Mouse (Mus musculus) thymus, postnatal 25 days (tissue): Measurements from ENCODE around the gene Tbc1d16.

Experiments used
- DNase-seq: peaks from one replicate; pipeline ENCODE4 v3.0.0; 2022

Tbc1d16 gene

GRCm38 (mm10) chr11:119168851-119169250, 59.4 kb downstream of the Tbc1d16 start:
- DNase-seq = no peak

GRCm38 (mm10) chr11:119165995-119166394, 62.3 kb downstream of the Tbc1d16 start:
- DNase-seq = peak; percentile 76

GRCm38 (mm10) chr11:119164375-119164774, 63.9 kb downstream of the Tbc1d16 start:
- no peak for DNase-seq

- no peak for DNase-seq
Observed at GRCm38 (mm10) chr11:119163734-119163992, 64.6 kb downstream of the Tbc1d16 start.

- peak; percentile 69 for DNase-seq
Observed at GRCm38 (mm10) chr11:119162959-119163733, 65.2 kb downstream of the Tbc1d16 start.

GRCm38 (mm10) chr11:119161665-119162064, 66.6 kb downstream of the Tbc1d16 start:
- no peak for DNase-seq

- DNase-seq = no peak
Observed at GRCm38 (mm10) chr11:119160050-119160449, 68.2 kb downstream of the Tbc1d16 start.

- DNase-seq = no peak
Observed at GRCm38 (mm10) chr11:119159496-119159895, 68.8 kb downstream of the Tbc1d16 start.

GRCm38 (mm10) chr11:119157377-119158189, 70.7 kb downstream of the Tbc1d16 start:
- DNase-seq = no peak

- DNase-seq = no peak
Observed at GRCm38 (mm10) chr11:119156481-119157254, 71.6 kb downstream of the Tbc1d16 start.

- no peak for DNase-seq
Observed at GRCm38 (mm10) chr11:119155638-119156480, 72.4 kb downstream of the Tbc1d16 start.

GRCm38 (mm10) chr11:119152321-119152831, 75.9 kb downstream of the Tbc1d16 start:
- DNase-seq = no peak

- no peak for DNase-seq
Observed at GRCm38 (mm10) chr11:119151073-119151607, 77.2 kb downstream of the Tbc1d16 start.

- no peak for DNase-seq
Observed at GRCm38 (mm10) chr11:119150442-119150841, 77.9 kb downstream of the Tbc1d16 start.

- DNase-seq = no peak
Observed at GRCm38 (mm10) chr11:119148829-119149228, 79.5 kb downstream of the Tbc1d16 start.

GRCm38 (mm10) chr11:119147153-119147552, 81.1 kb downstream of the Tbc1d16 start:
- DNase-seq = no peak

GRCm38 (mm10) chr11:119146140-119146539, 82.2 kb downstream of the Tbc1d16 start:
- no peak for DNase-seq

GRCm38 (mm10) chr11:119144801-119145475, 83.4 kb downstream of the Tbc1d16 start:
- no peak for DNase-seq

- DNase-seq = peak; percentile 49
Observed at GRCm38 (mm10) chr11:119143376-119144002, 84.8 kb downstream of the Tbc1d16 start.

- DNase-seq = no peak
Observed at GRCm38 (mm10) chr11:119142615-119143014, 85.7 kb downstream of the Tbc1d16 start.

- no peak for DNase-seq
Observed at GRCm38 (mm10) chr11:119139026-119139425, 89.3 kb downstream of the Tbc1d16 start.
